Mouse (Mus musculus): ENCODE measurements around the gene Ugt1a6b. TPM values are rescaled to one million over a fixed set of nuclear protein-coding genes. Genes with fewer than 3 reads are reported as not detected.

Ugt1a6b gene
- polyA plus RNA-seq, 1 experiment from 2014 or later: not detected

- peaks cover 60% of the 10 kb centered on the region for H3K9me3 ChIP-seq (ENCODE audit: control insufficient read depth, low read length)
- no peaks in the 10 kb centered on the region for H3K27me3 ChIP-seq (ENCODE audit: control insufficient read depth, insufficient read depth, low read length)
- no peak for ATAC-seq (ENCODE audit: low FRiP score, low TSS enrichment)
- H3K4me2 ChIP-seq (replicated peaks; ENCODE audit: low read depth, low read length): no peak overlapping the region
- H3K9ac ChIP-seq (ENCODE audit: low read depth, low read length): no peak overlapping the region
- H3K4me1 ChIP-seq (ENCODE audit: control insufficient read depth, insufficient read depth, low read length): no peaks in the 10 kb centered on the region
- no peak overlapping the region for H3K27ac ChIP-seq (ENCODE audit: low read depth, low read length)
- H3K4me3 ChIP-seq (ENCODE audit: low read length): no peak overlapping the region
- no peaks in the 10 kb centered on the region for H3K36me3 ChIP-seq (ENCODE audit: control insufficient read depth, insufficient read depth, low read length)
- 73% methylated on average over 10 of the region's 10 CpGs for whole genome bisulfite sequencing
Observed at GRCm38 (mm10) chr1:88215466-88216380, 112.7 kb downstream of the Ugt1a6b start.

GRCm38 (mm10) chr1:88216551-88216950, 113.5 kb downstream of the Ugt1a6b start:
- WGBS: 60% methylated on average over 2 of the region's 2 CpGs
- Histone ChIP-seq H3K4me2 (replicated peaks; ENCODE audit: low read depth, low read length) (no peak overlapping the region), H3K9me3 (ENCODE audit: control insufficient read depth, low read length) (peaks cover 57% of the 10 kb centered on the region), H3K27ac (ENCODE audit: low read depth, low read length) (no peak overlapping the region), H3K36me3 (ENCODE audit: control insufficient read depth, insufficient read depth, low read length) (no peaks in the 10 kb centered on the region), H3K4me1 (ENCODE audit: control insufficient read depth, insufficient read depth, low read length) (no peaks in the 10 kb centered on the region), H3K4me3 (ENCODE audit: low read length) (no peak overlapping the region), H3K9ac (ENCODE audit: low read depth, low read length) (no peak overlapping the region), H3K27me3 (ENCODE audit: control insufficient read depth, insufficient read depth, low read length) (no peaks in the 10 kb centered on the region)
- ATAC-seq (ENCODE audit: low FRiP score, low TSS enrichment): no peak

GRCm38 (mm10) chr1:88217144-88217543, 114.1 kb downstream of the Ugt1a6b start:
- WGBS: 59% methylated on average over 2 of the region's 2 CpGs
- H3K27ac ChIP-seq (ENCODE audit: low read depth, low read length): no peak overlapping the region
- peaks cover 53% of the 10 kb centered on the region for H3K9me3 ChIP-seq (ENCODE audit: control insufficient read depth, low read length)
- no peaks in the 10 kb centered on the region for H3K27me3 ChIP-seq (ENCODE audit: control insufficient read depth, insufficient read depth, low read length)
- no peaks in the 10 kb centered on the region for H3K36me3 ChIP-seq (ENCODE audit: control insufficient read depth, insufficient read depth, low read length)
- no peak overlapping the region for H3K4me3 ChIP-seq (ENCODE audit: low read length)
- no peak for ATAC-seq (ENCODE audit: low FRiP score, low TSS enrichment)
- no peaks in the 10 kb centered on the region for H3K4me1 ChIP-seq (ENCODE audit: control insufficient read depth, insufficient read depth, low read length)
- no peak overlapping the region for H3K4me2 ChIP-seq (replicated peaks; ENCODE audit: low read depth, low read length)
- no peak overlapping the region for H3K9ac ChIP-seq (ENCODE audit: low read depth, low read length)

- H3K27ac ChIP-seq (ENCODE audit: low read depth, low read length): no peak overlapping the region
- WGBS: 41% methylated on average over 3 of the region's 3 CpGs
- ATAC-seq (ENCODE audit: low FRiP score, low TSS enrichment): no peak
- H3K27me3 ChIP-seq (ENCODE audit: control insufficient read depth, insufficient read depth, low read length): no peaks in the 10 kb centered on the region
- H3K9me3 ChIP-seq (ENCODE audit: control insufficient read depth, low read length): peaks cover 51% of the 10 kb centered on the region
- no peaks in the 10 kb centered on the region for H3K36me3 ChIP-seq (ENCODE audit: control insufficient read depth, insufficient read depth, low read length)
- no peak overlapping the region for H3K4me3 ChIP-seq (ENCODE audit: low read length)
- H3K9ac ChIP-seq (ENCODE audit: low read depth, low read length): no peak overlapping the region
- H3K4me2 ChIP-seq (replicated peaks; ENCODE audit: low read depth, low read length): no peak overlapping the region
- H3K4me1 ChIP-seq (ENCODE audit: control insufficient read depth, insufficient read depth, low read length): no peaks in the 10 kb centered on the region
Observed at GRCm38 (mm10) chr1:88217576-88217975, 114.5 kb downstream of the Ugt1a6b start.

- H3K9me3 ChIP-seq (ENCODE audit: control insufficient read depth, low read length): peaks cover 46% of the 10 kb centered on the region
- H3K9ac ChIP-seq (ENCODE audit: low read depth, low read length): no peak overlapping the region
- no peak overlapping the region for H3K4me2 ChIP-seq (replicated peaks; ENCODE audit: low read depth, low read length)
- no peak overlapping the region for H3K27ac ChIP-seq (ENCODE audit: low read depth, low read length)
- H3K27me3 ChIP-seq (ENCODE audit: control insufficient read depth, insufficient read depth, low read length): no peaks in the 10 kb centered on the region
- no peaks in the 10 kb centered on the region for H3K36me3 ChIP-seq (ENCODE audit: control insufficient read depth, insufficient read depth, low read length)
- H3K4me3 ChIP-seq (ENCODE audit: low read length): no peak overlapping the region
- no peak for ATAC-seq (ENCODE audit: low FRiP score, low TSS enrichment)
- 75% methylated on average over 9 of the region's 9 CpGs for WGBS
- H3K4me1 ChIP-seq (ENCODE audit: control insufficient read depth, insufficient read depth, low read length): no peaks in the 10 kb centered on the region
Observed at GRCm38 (mm10) chr1:88218051-88218450, 115.0 kb downstream of the Ugt1a6b start.

GRCm38 (mm10) chr1:88218591-88218990, 115.5 kb downstream of the Ugt1a6b start:
- no peak overlapping the region for H3K4me2 ChIP-seq (replicated peaks; ENCODE audit: low read depth, low read length)
- peaks cover 40% of the 10 kb centered on the region for H3K9me3 ChIP-seq (ENCODE audit: control insufficient read depth, low read length)
- no peak overlapping the region for H3K27ac ChIP-seq (ENCODE audit: low read depth, low read length)
- WGBS: 55% methylated on average over 4 of the region's 4 CpGs
- no peaks in the 10 kb centered on the region for H3K4me1 ChIP-seq (ENCODE audit: control insufficient read depth, insufficient read depth, low read length)
- H3K27me3 ChIP-seq (ENCODE audit: control insufficient read depth, insufficient read depth, low read length): no peaks in the 10 kb centered on the region
- H3K9ac ChIP-seq (ENCODE audit: low read depth, low read length): no peak overlapping the region
- no peaks in the 10 kb centered on the region for H3K36me3 ChIP-seq (ENCODE audit: control insufficient read depth, insufficient read depth, low read length)
- no peak for ATAC-seq (ENCODE audit: low FRiP score, low TSS enrichment)
- H3K4me3 ChIP-seq (ENCODE audit: low read length): no peak overlapping the region

- 23% methylated on average over 1 of the region's 1 CpGs for WGBS
- Histone ChIP-seq H3K27me3 (ENCODE audit: control insufficient read depth, insufficient read depth, low read length) (no peaks in the 10 kb centered on the region), H3K9me3 (ENCODE audit: control insufficient read depth, low read length) (peaks cover 36% of the 10 kb centered on the region), H3K4me2 (replicated peaks; ENCODE audit: low read depth, low read length) (no peak overlapping the region), H3K36me3 (ENCODE audit: control insufficient read depth, insufficient read depth, low read length) (no peaks in the 10 kb centered on the region), H3K27ac (ENCODE audit: low read depth, low read length) (no peak overlapping the region), H3K9ac (ENCODE audit: low read depth, low read length) (no peak overlapping the region), H3K4me1 (ENCODE audit: control insufficient read depth, insufficient read depth, low read length) (no peaks in the 10 kb centered on the region), H3K4me3 (ENCODE audit: low read length) (no peak overlapping the region)
- ATAC-seq (ENCODE audit: low FRiP score, low TSS enrichment): no peak
Observed at GRCm38 (mm10) chr1:88219054-88219453, 116.0 kb downstream of the Ugt1a6b start.

GRCm38 (mm10) chr1:88220336-88220735, 117.3 kb downstream of the Ugt1a6b start:
- Histone ChIP-seq H3K4me2 (replicated peaks; ENCODE audit: low read depth, low read length) (no peak overlapping the region), H3K27ac (ENCODE audit: low read depth, low read length) (no peak overlapping the region), H3K9ac (ENCODE audit: low read depth, low read length) (no peak overlapping the region), H3K9me3 (ENCODE audit: control insufficient read depth, low read length) (peaks cover 26% of the 10 kb centered on the region), H3K36me3 (ENCODE audit: control insufficient read depth, insufficient read depth, low read length) (no peaks in the 10 kb centered on the region), H3K4me3 (ENCODE audit: low read length) (no peak overlapping the region), H3K27me3 (ENCODE audit: control insufficient read depth, insufficient read depth, low read length) (no peaks in the 10 kb centered on the region), H3K4me1 (ENCODE audit: control insufficient read depth, insufficient read depth, low read length) (no peaks in the 10 kb centered on the region)
- ATAC-seq (ENCODE audit: low FRiP score, low TSS enrichment): no peak

- Histone ChIP-seq H3K9me3 (ENCODE audit: control insufficient read depth, low read length) (peaks cover 28% of the 10 kb centered on the region), H3K36me3 (ENCODE audit: control insufficient read depth, insufficient read depth, low read length) (no peaks in the 10 kb centered on the region), H3K27me3 (ENCODE audit: control insufficient read depth, insufficient read depth, low read length) (no peaks in the 10 kb centered on the region), H3K4me3 (ENCODE audit: low read length) (no peak overlapping the region), H3K9ac (ENCODE audit: low read depth, low read length) (no peak overlapping the region), H3K4me1 (ENCODE audit: control insufficient read depth, insufficient read depth, low read length) (no peaks in the 10 kb centered on the region), H3K27ac (ENCODE audit: low read depth, low read length) (no peak overlapping the region), H3K4me2 (replicated peaks; ENCODE audit: low read depth, low read length) (no peak overlapping the region)
- WGBS: 55% methylated on average over 2 of the region's 2 CpGs
- no peak for ATAC-seq (ENCODE audit: low FRiP score, low TSS enrichment)
Observed at GRCm38 (mm10) chr1:88222216-88222615, 119.2 kb downstream of the Ugt1a6b start.
